Mouse (Mus musculus): ENCODE measurements around the gene Zmym3. TPM values are rescaled to one million over a fixed set of nuclear protein-coding genes. Genes with fewer than 3 reads are reported as not detected.

Zmym3 gene
- 15.9 and 16.3 TPM in 2 replicates for polyA plus RNA-seq (2012; rRNA removed)

DNA sequence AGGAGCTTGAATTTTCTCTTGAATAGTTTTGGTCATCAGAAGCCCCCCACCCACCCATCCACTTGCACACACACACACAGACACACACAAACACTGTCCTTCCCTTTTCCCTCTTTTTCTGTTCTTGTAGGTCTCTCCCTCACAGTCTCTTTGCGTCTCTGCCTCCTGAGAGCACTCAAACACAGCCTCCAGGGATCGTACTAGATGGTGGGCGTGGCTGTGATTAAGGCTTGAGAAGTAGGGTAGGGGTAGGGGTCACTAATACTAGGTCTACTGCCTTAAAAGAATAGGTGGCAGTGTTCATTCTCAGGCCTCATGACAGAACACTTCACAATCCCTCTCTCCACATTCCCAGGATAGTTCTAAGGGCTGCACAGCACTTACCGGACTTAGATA, at the start of gene Zmym3:
TSS of gene Zmym3 (minus strand) at position 150 of the 396 bp plus-strand sequence.
- TF ChIP-seq POLR2A (IDR thresholded peaks at IDR 0.05; ENCODE audit: low read depth, low read length): no peak
- TF ChIP-seq CTCF (IDR thresholded peaks at IDR 0.05; ENCODE audit: extremely low read depth, insufficient read depth, insufficient read length, insufficient replicate concordance): no peak
- DNase-seq (ENCODE audit: low read depth in 1 of 2, low spot score in 2 of 2): no peak
- Histone ChIP-seq H3K4me1 (ENCODE audit: control insufficient read depth, insufficient read depth, insufficient read length) (peaks cover 2% of the 10 kb centered on the region; the same call in 1 of the 2 replicates), H3K27ac (ENCODE audit: insufficient read depth, low read length) (peak within 1 kb of the TSS; percentile 53), H3K27me3 (ENCODE audit: control insufficient read depth, insufficient read depth, low read length) (no peaks in the 10 kb centered on the region), H3K36me3 (ENCODE audit: control insufficient read depth, insufficient read depth, low read length) (no peaks in the 10 kb centered on the region), H3K4me3 (ENCODE audit: extremely low read depth, insufficient read depth, insufficient read length) (peak within 1 kb of the TSS; percentile 73)
- 64% methylated on average over 4 of the region's 4 CpGs for WGBS

DNA sequence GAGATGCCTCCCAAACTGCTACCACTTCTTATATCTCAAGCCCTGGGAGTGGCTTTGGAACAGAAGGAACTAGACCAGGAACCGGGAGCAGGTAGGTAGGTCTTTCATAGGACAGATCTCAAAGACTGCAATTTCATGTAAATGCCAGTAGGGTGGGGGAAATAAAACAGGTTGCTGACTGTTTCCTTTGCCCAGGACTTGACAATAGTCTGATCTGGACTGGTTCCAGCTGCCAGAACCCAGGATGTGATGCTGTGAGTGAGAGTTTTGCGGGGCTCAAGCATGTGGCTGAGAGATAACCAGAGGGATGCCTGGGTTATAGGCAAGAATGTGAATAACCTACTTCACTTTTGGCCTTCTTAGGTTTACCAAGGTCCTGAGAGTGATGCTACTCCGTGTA, 30.9 kb upstream of the Zmym3 start:
- no peaks in the 10 kb centered on the region for H3K4me1 ChIP-seq (ENCODE audit: control insufficient read depth, insufficient read depth, insufficient read length)
- DNase-seq (ENCODE audit: low read depth in 1 of 2, low spot score in 2 of 2): no peak
- no peak overlapping the region for H3K27ac ChIP-seq (ENCODE audit: insufficient read depth, low read length)
- TF ChIP-seq POLR2A (IDR thresholded peaks at IDR 0.05; ENCODE audit: low read depth, low read length): no peak
- TF ChIP-seq CTCF (IDR thresholded peaks at IDR 0.05; ENCODE audit: extremely low read depth, insufficient read depth, insufficient read length, insufficient replicate concordance): no peak
- no peak overlapping the region for H3K4me3 ChIP-seq (ENCODE audit: extremely low read depth, insufficient read depth, insufficient read length)
- 82% methylated on average over 3 of the region's 3 CpGs for WGBS
- H3K36me3 ChIP-seq (ENCODE audit: control insufficient read depth, insufficient read depth, low read length): peaks cover 2% of the 10 kb centered on the region; the same call in 1 of the 2 replicates
- H3K27me3 ChIP-seq (ENCODE audit: control insufficient read depth, insufficient read depth, low read length): no peaks in the 10 kb centered on the region

DNA sequence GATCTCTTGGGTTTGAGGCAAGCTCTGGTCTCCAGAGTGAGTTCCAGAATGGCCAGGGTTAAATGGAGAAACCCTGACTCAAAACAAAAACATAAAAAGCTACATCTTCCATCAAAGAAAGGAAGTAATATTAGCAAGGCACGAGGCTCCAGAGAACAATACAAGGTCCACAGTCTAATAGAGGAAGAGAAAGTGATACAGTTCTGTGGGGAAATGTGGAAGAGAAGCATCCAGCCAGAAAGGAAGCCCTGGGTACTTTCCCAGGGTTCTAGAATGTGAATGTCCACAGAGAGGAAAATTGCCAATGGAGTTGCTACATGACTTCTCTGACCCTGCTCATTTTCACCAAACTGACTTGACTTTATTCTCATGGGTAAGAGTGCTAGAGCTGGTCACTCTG, 30.5 kb upstream of the Zmym3 start:
- TF ChIP-seq CTCF (IDR thresholded peaks at IDR 0.05; ENCODE audit: extremely low read depth, insufficient read depth, insufficient read length, insufficient replicate concordance) (no peak), POLR2A (IDR thresholded peaks at IDR 0.05; ENCODE audit: low read depth, low read length) (no peak)
- WGBS: 37% methylated on average over 1 of the region's 1 CpGs
- Histone ChIP-seq H3K4me1 (ENCODE audit: control insufficient read depth, insufficient read depth, insufficient read length) (no peaks in the 10 kb centered on the region), H3K36me3 (ENCODE audit: control insufficient read depth, insufficient read depth, low read length) (peaks cover 2% of the 10 kb centered on the region; the same call in 1 of the 2 replicates), H3K27me3 (ENCODE audit: control insufficient read depth, insufficient read depth, low read length) (no peaks in the 10 kb centered on the region), H3K4me3 (ENCODE audit: extremely low read depth, insufficient read depth, insufficient read length) (no peak overlapping the region), H3K27ac (ENCODE audit: insufficient read depth, low read length) (no peak overlapping the region)
- no peak for DNase-seq (ENCODE audit: low read depth in 1 of 2, low spot score in 2 of 2)

DNA sequence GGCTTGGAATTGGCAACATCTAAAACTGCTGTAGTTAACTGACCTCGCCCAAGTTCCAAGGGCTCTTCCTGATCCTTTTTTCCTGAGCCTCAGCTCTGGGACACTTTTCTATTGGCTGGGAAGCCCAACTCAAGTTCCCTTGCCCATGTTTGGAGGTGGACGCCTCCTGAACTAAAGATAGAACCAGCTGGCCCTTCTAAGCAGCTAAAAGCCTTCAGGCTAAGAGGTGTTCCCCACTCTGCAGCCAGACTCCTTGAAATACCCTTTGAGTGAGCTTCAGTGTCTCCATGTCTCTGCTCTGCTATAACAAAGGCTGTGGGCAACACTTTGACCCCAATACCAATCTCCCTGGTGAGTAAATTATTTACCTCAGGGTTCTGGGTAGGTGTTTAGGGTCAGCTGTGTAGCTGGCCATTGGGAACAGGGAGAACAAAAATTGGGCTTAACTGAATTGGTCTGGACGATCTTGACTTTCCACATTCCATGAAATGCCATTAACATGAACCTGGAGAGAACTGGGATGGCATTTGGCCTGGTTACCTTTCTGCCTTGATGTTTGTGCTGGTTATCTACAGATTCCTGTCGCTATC, 28.3 kb upstream of the Zmym3 start, which contains the start of gene Itgb1bp2:
TSS of gene Itgb1bp2 (plus strand) at position 203 of the 590 bp plus-strand sequence.
- Histone ChIP-seq H3K36me3 (ENCODE audit: control insufficient read depth, insufficient read depth, low read length) (peaks cover 6% of the 10 kb centered on the region; the same call in 1 of the 2 replicates), H3K27me3 (ENCODE audit: control insufficient read depth, insufficient read depth, low read length) (no peaks in the 10 kb centered on the region), H3K4me1 (ENCODE audit: control insufficient read depth, insufficient read depth, insufficient read length) (no peaks in the 10 kb centered on the region), H3K27ac (ENCODE audit: insufficient read depth, low read length) (no peak within 1 kb of the TSS), H3K4me3 (ENCODE audit: extremely low read depth, insufficient read depth, insufficient read length) (no peak within 1 kb of the TSS)
- DNase-seq (ENCODE audit: low read depth in 1 of 2, low spot score in 2 of 2): no peak
- no peak for TF ChIP-seq POLR2A (IDR thresholded peaks at IDR 0.05; ENCODE audit: low read depth, low read length)
- TF ChIP-seq CTCF (IDR thresholded peaks at IDR 0.05; ENCODE audit: extremely low read depth, insufficient read depth, insufficient read length, insufficient replicate concordance): no peak
- 86% methylated on average over 4 of the region's 4 CpGs for whole genome bisulfite sequencing

DNA sequence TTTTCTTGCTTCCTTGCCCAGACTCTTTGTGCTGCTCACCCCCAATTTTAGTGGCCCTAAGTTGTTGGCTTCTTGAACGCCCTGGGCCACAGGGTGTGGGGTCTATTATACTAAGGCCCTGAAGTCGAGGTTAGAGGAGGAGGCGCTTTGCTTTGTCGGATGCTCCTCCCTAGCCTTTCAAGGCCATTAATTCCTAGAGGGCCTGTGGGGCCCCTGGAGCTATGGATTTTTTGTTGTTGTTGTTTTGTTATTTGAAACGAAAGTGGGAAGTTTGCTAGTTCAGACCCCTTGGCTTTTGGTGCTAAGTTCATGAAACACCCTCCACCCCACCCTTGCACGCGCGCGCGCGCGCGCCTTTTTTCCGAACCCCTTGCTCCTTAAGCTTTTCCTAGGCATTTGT, 9.3 kb upstream of the Zmym3 start:
- Histone ChIP-seq H3K27me3 (ENCODE audit: control insufficient read depth, insufficient read depth, low read length) (no peaks in the 10 kb centered on the region), H3K4me3 (ENCODE audit: extremely low read depth, insufficient read depth, insufficient read length) (peak overlapping the region; percentile 84), H3K4me1 (ENCODE audit: control insufficient read depth, insufficient read depth, insufficient read length) (no peaks in the 10 kb centered on the region; the same call in 1 of the 2 replicates), H3K36me3 (ENCODE audit: control insufficient read depth, insufficient read depth, low read length) (no peaks in the 10 kb centered on the region; the same call in 1 of the 2 replicates), H3K27ac (ENCODE audit: insufficient read depth, low read length) (peak overlapping the region; percentile 90)
- no peak for DNase-seq (ENCODE audit: low read depth in 1 of 2, low spot score in 2 of 2)
- TF ChIP-seq CTCF (IDR thresholded peaks at IDR 0.05; ENCODE audit: extremely low read depth, insufficient read depth, insufficient read length, insufficient replicate concordance): no peak
- no peak for TF ChIP-seq POLR2A (IDR thresholded peaks at IDR 0.05; ENCODE audit: low read depth, low read length)
- 29% methylated on average over 14 of the region's 14 CpGs for WGBS

DNA sequence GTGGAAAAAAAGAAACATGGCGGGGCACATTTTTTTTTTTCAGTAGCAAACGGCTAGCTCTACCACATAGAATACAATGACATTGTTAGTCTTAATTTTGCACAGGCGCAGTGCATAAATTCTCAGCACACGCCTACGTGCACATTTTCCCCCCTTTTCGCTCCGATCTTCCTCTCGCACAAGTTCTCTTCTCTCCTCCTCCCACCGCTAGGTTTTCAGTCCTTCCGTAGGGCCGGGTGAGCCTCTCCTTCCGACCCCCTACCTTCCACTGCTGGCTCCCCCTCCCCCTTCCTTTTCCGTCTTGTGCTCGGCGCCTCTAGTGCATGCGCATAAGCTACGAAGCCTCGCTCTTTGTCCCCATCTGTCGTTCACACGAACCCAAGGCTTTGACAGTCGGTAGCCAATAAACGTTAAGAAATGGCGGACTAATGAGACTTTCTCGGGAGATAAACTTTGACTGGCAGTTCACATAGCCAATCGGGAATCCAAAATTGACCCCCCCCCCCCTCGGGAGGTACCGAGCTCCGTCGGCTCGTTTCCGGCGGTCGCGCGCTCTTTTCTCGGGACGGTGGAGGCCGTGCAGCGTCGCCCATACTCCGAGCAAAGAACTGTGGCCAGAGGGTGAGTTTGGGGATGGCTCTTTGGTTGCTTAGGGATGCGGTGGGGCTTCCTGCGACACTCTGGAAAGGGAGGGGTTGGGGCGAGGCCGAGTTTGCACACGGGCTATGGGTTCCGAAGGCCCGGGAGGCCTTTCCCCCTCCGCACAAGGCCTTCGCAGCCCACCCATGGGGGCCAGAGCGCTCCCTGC, 8.7 kb upstream of the Zmym3 start, which contains the start of gene Nono:
TSS of gene Nono (plus strand) at position 177 of the 808 bp plus-strand sequence.
- DNase-seq (ENCODE audit: low read depth in 1 of 2, low spot score in 2 of 2): peak; percentile 80 to 95
- Histone ChIP-seq H3K27ac (ENCODE audit: insufficient read depth, low read length) (peak within 1 kb of the TSS; percentile 97), H3K27me3 (ENCODE audit: control insufficient read depth, insufficient read depth, low read length) (no peaks in the 10 kb centered on the region), H3K4me1 (ENCODE audit: control insufficient read depth, insufficient read depth, insufficient read length) (no peaks in the 10 kb centered on the region; the same call in 1 of the 2 replicates), H3K4me3 (ENCODE audit: extremely low read depth, insufficient read depth, insufficient read length) (peak within 1 kb of the TSS; percentile 84), H3K36me3 (ENCODE audit: control insufficient read depth, insufficient read depth, low read length) (no peaks in the 10 kb centered on the region; the same call in 1 of the 2 replicates)
- TF ChIP-seq POLR2A (IDR thresholded peaks at IDR 0.05; ENCODE audit: low read depth, low read length) (peak; percentile 29; the same call in 1 of the 2 replicates), CTCF (IDR thresholded peaks at IDR 0.05; ENCODE audit: extremely low read depth, insufficient read depth, insufficient read length, insufficient replicate concordance) (no peak)
- WGBS: 30% methylated on average over 51 of the region's 51 CpGs
